Comparison of ENCODE assay signal across 8 mouse cellular contexts in genomic region chr10:76961790-76962489, GRCm38 (mm10). TPM values are rescaled to one million over a fixed set of nuclear protein-coding genes. Genes with fewer than 3 reads are reported as not detected.
DNase-seq lines count a peak whose midpoint lies in the region; ATAC-seq lines count a peak whose summit lies in the region.

Gene Pcbp3 (minus strand): TSS chr10:76961887.

- peak; percentile 98 for ATAC-seq in intestine, embryonic 14.5 days (replicated peaks; ENCODE audit: low FRiP score, low TSS enrichment, low read depth)
- ATAC-seq in megakaryocyte-erythroid progenitor cell, adult 5-6 weeks (replicated peaks; ENCODE audit: low FRiP score, low TSS enrichment, poor library complexity, severe bottlenecking) = peak; percentile 98

- no peak within 1 kb of the TSS for H3K27ac ChIP-seq in intestine, embryonic 14.5 days (ENCODE audit: low read depth)

- 0 out of 2 replicates have a peak, but pooled peaks cover 3% of the 10 kb centered on the region for H3K36me3 ChIP-seq in intestine, embryonic 14.5 days (ENCODE audit: control insufficient read depth, insufficient read depth, low read length)

- WGBS in intestine, embryonic 14.5 days = 2% methylated on average over 53 of the region's 62 CpGs

- H3K4me1 ChIP-seq in intestine, embryonic 14.5 days (replicated peaks; ENCODE audit: control insufficient read depth, insufficient read depth, low read length) = peaks cover 24% of the 10 kb centered on the region

- no peaks in the 10 kb centered on the region for H3K9me3 ChIP-seq in intestine, embryonic 14.5 days (ENCODE audit: control insufficient read depth, low read length)

- peak; percentile 98 for DNase-seq in adrenal gland, postnatal 10 days
- peak; percentile 99 for DNase-seq in embryo, embryonic 9.5 days (ENCODE audit: extremely low spot score)
- peak; percentile 88 to 96 for DNase-seq in gastrocnemius, postnatal 36 days
- DNase-seq in intestine, embryonic 14.5 days (ENCODE audit: low spot score) = peak; percentile 94
- peak; percentile 97 to 99 for DNase-seq in left cerebral cortex, postnatal 10 days (ENCODE audit: extremely low spot score in 1 of 2, low spot score in 2 of 2)
- peak; percentile 97 for DNase-seq in right cerebral cortex, postnatal 14 days
- DNase-seq in urinary bladder, postnatal 25 days (ENCODE audit: low spot score) = peak; percentile 93

- peak within 1 kb of the TSS; percentile 51 for H3K9ac ChIP-seq in intestine, embryonic 14.5 days (ENCODE audit: low read length)

- H3K4me2 ChIP-seq in intestine, embryonic 14.5 days (ENCODE audit: low read length) = peak within 1 kb of the TSS; percentile 97

- peak within 1 kb of the TSS; percentile 62 for H3K4me3 ChIP-seq in intestine, embryonic 14.5 days (ENCODE audit: low read depth, low read length)

- H3K27me3 ChIP-seq in intestine, embryonic 14.5 days (replicated peaks; ENCODE audit: control insufficient read depth, insufficient read depth, low read length) = no peaks in the 10 kb centered on the region

- intact Hi-C loops in gastrocnemius, postnatal 36 days (cut with DNase I) = no loop called here
- intact Hi-C loops in left cerebral cortex, postnatal 10 days (cut with DNase I) = loop anchor here (10.0 kb wide), 1 partner anchor 87 kb away; no protein-coding TSS in a partner anchor

RNA-seq across cellular contexts. Expression of gene Pcbp3, which starts in this region (rescaled TPM):
- total RNA-seq in adrenal gland, postnatal 10 days (2021) = 10 to 100 TPM; 35.4 to 48.2 TPM
- total RNA-seq in gastrocnemius, postnatal 36 days (2021) = 1 to 10 TPM; 2.6 to 2.7 TPM
- polyA plus RNA-seq in intestine, embryonic 14.5 days (2014; fragmentation: Nextera tagmentation; extraction: Ambion mirVana) = 29.0 and 30.3 TPM in 2 replicates
- 10 to 100 TPM; 72.8 to 79.4 TPM for total RNA-seq in left cerebral cortex, postnatal 10 days (2021)
- 16.8 and 20.1 TPM in 2 replicates for total RNA-seq in megakaryocyte-erythroid progenitor cell, adult 5-6 weeks (2014; fragmentation: Nextera tagmentation)
- total RNA-seq in megakaryocyte-erythroid progenitor cell, adult 5-6 weeks (2017) = 11.1 and 15.5 TPM in 2 replicates
